Mouse (Mus musculus) lung, postnatal 0 days (tissue): ENCODE measurements around the gene Aven.

Experiments
- CTCF ChIP-seq: IDR thresholded peaks from 2 replicates; pipeline ENCODE4 v1.5.1; 2016; ENCODE audit warnings: antibody characterized with exemption, mild to moderate bottlenecking
- EP300 ChIP-seq: IDR thresholded peaks from 2 replicates; pipeline ENCODE4 v1.6.1; 2016; ENCODE audit warnings: antibody characterized with exemption, mild to moderate bottlenecking, control low read depth

DNA sequence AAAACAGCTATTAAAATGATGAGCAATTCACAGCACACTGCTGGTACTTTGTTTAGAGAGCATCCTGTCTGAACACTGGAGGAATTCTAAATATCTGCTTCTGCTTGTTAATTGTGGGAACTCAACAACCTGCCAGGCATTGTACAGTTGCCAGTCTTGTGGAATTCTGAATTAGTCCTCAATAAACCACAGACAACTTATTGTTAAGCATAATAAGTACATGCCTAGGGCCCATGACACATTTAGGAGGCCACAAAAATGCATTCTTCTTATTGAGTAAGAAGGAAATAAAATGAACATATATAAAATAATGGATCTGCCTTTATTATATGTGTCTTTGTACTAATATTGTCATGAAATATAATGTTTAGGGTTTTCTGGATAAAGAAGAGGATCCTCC lies 47.3 kb upstream of the Aven start:
- no peak for TF ChIP-seq CTCF
- no peak for TF ChIP-seq EP300
